Mouse (Mus musculus): ENCODE data around the gene Ptprb.

DNA sequence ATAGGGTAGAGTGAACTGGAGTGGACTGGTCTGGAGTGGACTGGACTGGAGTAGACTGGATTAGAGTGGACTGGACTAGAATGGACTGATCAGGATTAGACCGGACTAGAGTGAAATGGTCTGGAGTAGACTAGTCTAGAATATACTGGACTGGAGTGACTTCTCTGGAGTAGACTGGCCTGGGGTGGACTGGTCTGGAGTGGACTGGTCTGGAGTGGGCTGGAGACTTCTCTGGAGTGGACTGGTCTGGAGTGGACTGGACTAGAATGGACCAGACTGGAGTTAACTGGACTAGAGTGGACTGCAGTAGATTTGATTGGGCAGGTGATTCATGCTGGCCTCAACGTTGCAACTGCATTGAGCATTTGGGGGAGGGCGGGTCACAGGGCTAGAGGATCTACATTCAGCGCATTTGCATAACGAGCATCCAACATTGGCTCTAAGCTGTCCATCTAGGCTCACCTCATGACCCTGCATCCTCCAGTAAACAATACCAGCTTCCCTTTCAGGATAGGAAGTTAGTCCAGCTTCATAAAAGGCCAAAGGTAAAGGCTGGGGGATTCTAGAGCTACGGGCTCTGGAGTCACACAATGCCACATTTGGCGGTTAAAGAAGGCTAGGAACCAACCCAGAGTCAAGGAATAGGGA lies 11.5 kb downstream of the Ptprb start:
- TF ChIP-seq CTCF (IDR thresholded peaks at IDR 0.05; ENCODE audit: borderline replicate concordance, control insufficient read depth, extremely low read depth, insufficient read depth, low read length, poor library complexity) = no peak
- TF ChIP-seq POLR2A (IDR thresholded peaks at IDR 0.05; ENCODE audit: control insufficient read depth, extremely low read depth, insufficient read depth, low read length, poor library complexity) = no peak

Measured in thymus, adult 2 months (tissue).